Mouse (Mus musculus) kidney, embryonic 16.5 days (tissue): ENCODE measurements at regions not wholly inside any gene's neighbourhood (a gene's known extent, or its start where the extent isn't known, plus 50 kb on each side); places are given as distances from the start of the nearest gene placed in this dataset.
A peak's percentile ranks its signal among the peaks of the same experiment; 100 is the strongest.

Experiments
- ATAC-seq: fragments of 200-750 bp; cut with Nextera tagmentation; 2 replicates; pipeline ENCODE4 v1.8.0; 2017; ENCODE audit warnings: moderate TSS enrichment; ENCODE audit not compliant: low FRiP score, low TSS enrichment
- H3K27ac ChIP-seq: fragments of 300-500 bp; sonication (generic); 2 replicates; pipeline ENCODE4 v1.5.1; 2014; ENCODE audit warnings: low read length
- H3K27me3 ChIP-seq: fragments of 300-500 bp; sonication (generic); 2 replicates; pipeline ENCODE4 v1.6.1; 2014; ENCODE audit warnings: low read length, control low read depth, mixed read lengths; ENCODE audit not compliant: insufficient read depth
- H3K36me3 ChIP-seq: fragments of 300-500 bp; sonication (generic); 2 replicates; pipeline ENCODE4 v1.6.1; 2014; ENCODE audit warnings: low read length, control low read depth, mixed read lengths; ENCODE audit not compliant: insufficient read depth
- H3K4me1 ChIP-seq: fragments of 300-500 bp; sonication (generic); 2 replicates; pipeline ENCODE4 v1.6.1; 2014; ENCODE audit warnings: low read length, control low read depth, mixed read lengths; ENCODE audit not compliant: insufficient read depth
- H3K4me2 ChIP-seq: fragments of 300-500 bp; sonication (generic); replicated peaks from 2 replicates; pipeline ENCODE4 v1.6.1; 2014; ENCODE audit warnings: low read depth, low read length
- H3K4me3 ChIP-seq: fragments of 300-500 bp; sonication (generic); 2 replicates; pipeline ENCODE4 v1.5.1; 2014; ENCODE audit warnings: mild to moderate bottlenecking, low read length
- H3K9ac ChIP-seq: fragments of 300-500 bp; sonication (generic); replicated peaks from 2 replicates; pipeline ENCODE4 v1.6.1; 2014; ENCODE audit warnings: low read length
- H3K9me3 ChIP-seq: fragments of 300-500 bp; sonication (generic); 2 replicates; pipeline ENCODE4 v1.6.1; 2016; ENCODE audit warnings: low read length, control low read depth
- WGBS: fragments of 180-500 bp; shearing (Covaris S2); extraction: QIAGEN DNeasy Blood & Tissue Kit; methylation state at CpG from one replicate; pipeline ENCODE4 v1.1.7; 2014; 5-methylcytosine and 5-hydroxymethylcytosine counted together

DNA sequence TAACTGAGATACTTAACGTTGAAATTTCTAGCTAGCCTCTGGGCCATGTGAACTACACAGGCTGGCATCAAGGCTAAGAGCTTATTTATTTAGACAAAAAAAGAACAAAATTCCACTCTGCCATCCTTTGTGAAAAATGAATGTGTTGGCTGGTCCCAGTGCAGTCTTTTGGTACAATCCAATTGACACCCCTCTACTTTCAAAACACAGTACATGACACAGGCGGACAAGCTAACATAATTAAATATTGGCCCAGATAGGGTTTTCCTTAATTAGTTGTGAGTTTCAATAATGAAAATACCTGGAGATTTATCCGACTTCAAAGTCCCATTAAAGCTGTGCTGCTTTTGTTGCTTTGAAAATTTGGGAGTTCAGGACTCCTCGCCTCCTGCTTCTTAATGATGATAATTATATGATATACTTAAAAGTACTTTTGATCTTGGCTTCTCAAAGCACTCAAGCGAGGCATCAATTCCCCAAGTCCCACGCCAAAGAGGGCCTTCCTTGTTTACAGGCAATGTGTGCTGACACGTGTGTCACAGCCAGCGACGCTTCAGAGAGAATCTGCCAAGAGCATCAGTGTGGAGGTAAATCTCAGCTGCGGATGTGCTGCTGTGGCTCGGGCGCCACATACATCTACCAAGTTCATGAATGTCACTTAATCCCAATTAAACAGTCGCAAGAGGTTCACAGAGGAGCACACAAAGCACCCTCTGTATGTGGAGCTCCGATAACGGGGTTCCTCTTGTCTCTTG is 429.5 kb upstream of the Fam92a start:
- no peak for ATAC-seq
- H3K36me3 ChIP-seq, result no peaks in the 10 kb centered on the region
- H3K4me2 ChIP-seq, result no peak overlapping the region
- H3K27me3 ChIP-seq, result no peaks in the 10 kb centered on the region
- no peak overlapping the region for H3K27ac ChIP-seq
- no peaks in the 10 kb centered on the region for H3K9me3 ChIP-seq
- no peaks in the 10 kb centered on the region for H3K4me1 ChIP-seq
- 80% methylated on average over 15 of the region's 15 CpGs for WGBS
- no peak overlapping the region for H3K4me3 ChIP-seq
- no peak overlapping the region for H3K9ac ChIP-seq

DNA sequence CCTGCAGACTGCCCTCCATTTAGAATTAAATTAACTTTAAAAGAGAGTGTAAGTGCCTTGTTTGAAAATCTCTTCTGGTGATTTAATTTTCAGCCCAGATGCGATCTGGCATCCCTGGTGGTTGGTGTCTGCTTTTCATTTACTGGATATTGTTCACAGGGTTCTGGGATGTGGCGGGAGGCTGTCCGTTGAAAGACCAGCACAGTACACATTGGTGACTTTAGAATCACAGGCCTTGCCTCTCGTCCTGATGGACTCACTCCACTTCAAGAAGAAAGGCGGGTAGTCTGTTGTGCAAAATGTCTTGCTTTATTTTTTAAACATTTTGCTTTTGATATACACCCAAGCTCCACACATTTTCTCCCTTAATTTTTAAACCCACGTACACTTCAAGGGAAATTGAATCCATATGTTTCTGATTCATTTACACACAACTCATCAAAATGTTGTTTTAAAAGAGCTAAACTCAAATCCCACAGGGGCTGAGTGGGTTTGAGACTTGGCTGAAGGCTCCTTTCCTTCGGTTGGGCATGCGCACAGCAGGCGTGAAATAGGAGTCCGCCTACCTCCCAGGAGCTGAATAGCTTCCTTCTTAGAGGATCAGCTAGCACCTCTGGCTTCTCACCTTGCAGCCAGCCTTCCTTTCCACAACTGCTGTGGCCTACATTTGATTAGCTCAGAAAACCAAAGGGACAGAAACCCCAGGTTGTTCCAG is 424.1 kb upstream of the Fam92a start:
- no peaks in the 10 kb centered on the region for H3K9me3 ChIP-seq
- no peaks in the 10 kb centered on the region for H3K27me3 ChIP-seq
- 61% methylated on average over 10 of the region's 10 CpGs for WGBS
- no peaks in the 10 kb centered on the region for H3K36me3 ChIP-seq
- no peak overlapping the region for H3K9ac ChIP-seq
- no peak for ATAC-seq
- H3K4me1 ChIP-seq, result no peaks in the 10 kb centered on the region
- H3K4me3 ChIP-seq, result no peak overlapping the region
- no peak overlapping the region for H3K4me2 ChIP-seq
- no peak overlapping the region for H3K27ac ChIP-seq

- Histone ChIP-seq H3K4me1 (no peaks in the 10 kb centered on the region), H3K9ac (no peak overlapping the region), H3K27ac (no peak overlapping the region), H3K4me3 (no peak overlapping the region), H3K36me3 (no peaks in the 10 kb centered on the region), H3K27me3 (no peaks in the 10 kb centered on the region), H3K9me3 (no peaks in the 10 kb centered on the region), H3K4me2 (no peak overlapping the region)
- no peak for ATAC-seq
- WGBS, result 31% methylated on average over 3 of the region's 3 CpGs
Observed at GRCm38 (mm10) chr4:12592973-12593372, 421.2 kb upstream of the Fam92a start.

DNA sequence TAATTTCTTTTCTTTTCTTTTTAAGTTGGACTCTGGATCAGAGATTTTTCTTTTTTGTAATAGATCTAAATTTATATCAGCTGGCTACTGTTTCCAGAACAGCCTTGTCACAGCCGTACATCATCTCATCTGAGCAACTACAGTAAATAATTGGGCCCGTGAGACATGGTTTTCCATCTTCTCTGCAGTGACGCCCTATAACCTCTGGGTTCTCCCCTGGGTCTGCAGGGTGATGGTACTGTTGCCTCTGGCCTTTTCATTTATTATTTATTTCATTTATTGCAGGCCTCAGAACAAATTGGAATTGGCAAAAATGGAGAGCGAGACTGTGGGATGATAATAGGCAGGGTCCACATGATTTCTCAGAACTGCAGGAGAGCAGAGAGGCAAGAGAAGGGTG is 406.3 kb upstream of the Fam92a start:
- 68% methylated on average over 4 of the region's 4 CpGs for WGBS

DNA sequence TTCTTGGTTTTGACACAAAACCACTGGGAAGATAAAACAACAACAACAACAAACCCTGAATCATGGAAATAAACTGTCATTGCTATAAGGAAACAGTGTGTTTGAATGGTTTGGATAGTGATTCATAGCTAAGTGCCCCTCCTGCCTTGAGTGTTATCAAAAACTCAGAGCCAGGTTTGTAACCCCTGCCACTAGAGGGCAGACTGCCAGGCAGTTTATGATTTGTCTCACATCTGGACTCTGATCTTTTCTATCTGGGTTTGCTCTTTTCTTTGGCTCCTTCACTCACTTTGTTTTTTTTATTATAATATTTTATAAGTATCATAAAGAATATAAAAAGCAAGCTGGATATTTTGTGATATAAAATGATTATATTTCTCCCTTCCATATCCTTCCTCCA is 400.1 kb upstream of the Fam92a start:
- no peaks in the 10 kb centered on the region for H3K4me1 ChIP-seq
- no peak overlapping the region for H3K4me2 ChIP-seq
- no peaks in the 10 kb centered on the region for H3K36me3 ChIP-seq
- no peak overlapping the region for H3K4me3 ChIP-seq
- no peaks in the 10 kb centered on the region for H3K9me3 ChIP-seq
- ATAC-seq, result no peak
- no peak overlapping the region for H3K9ac ChIP-seq
- H3K27ac ChIP-seq, result no peak overlapping the region
- no peaks in the 10 kb centered on the region for H3K27me3 ChIP-seq

More for the DNA sequence above, 406.3 kb upstream of the Fam92a start:
- no peaks in the 10 kb centered on the region for H3K27me3 ChIP-seq
- no peak overlapping the region for H3K4me2 ChIP-seq
- H3K36me3 ChIP-seq, result no peaks in the 10 kb centered on the region
- no peaks in the 10 kb centered on the region for H3K9me3 ChIP-seq
- no peaks in the 10 kb centered on the region for H3K4me1 ChIP-seq
- no peak overlapping the region for H3K27ac ChIP-seq
- no peak overlapping the region for H3K9ac ChIP-seq
- no peak for ATAC-seq
- no peak overlapping the region for H3K4me3 ChIP-seq

GRCm38 (mm10) chr4:12570689-12571088 is 398.9 kb upstream of the Fam92a start:
- H3K4me1 ChIP-seq, result no peaks in the 10 kb centered on the region
- H3K27me3 ChIP-seq, result no peaks in the 10 kb centered on the region
- no peak overlapping the region for H3K9ac ChIP-seq
- no peaks in the 10 kb centered on the region for H3K36me3 ChIP-seq
- no peak for ATAC-seq
- H3K27ac ChIP-seq, result no peak overlapping the region
- H3K9me3 ChIP-seq, result no peaks in the 10 kb centered on the region
- no peak overlapping the region for H3K4me3 ChIP-seq
- 87% methylated on average over 7 of the region's 7 CpGs for WGBS
- H3K4me2 ChIP-seq, result no peak overlapping the region

DNA sequence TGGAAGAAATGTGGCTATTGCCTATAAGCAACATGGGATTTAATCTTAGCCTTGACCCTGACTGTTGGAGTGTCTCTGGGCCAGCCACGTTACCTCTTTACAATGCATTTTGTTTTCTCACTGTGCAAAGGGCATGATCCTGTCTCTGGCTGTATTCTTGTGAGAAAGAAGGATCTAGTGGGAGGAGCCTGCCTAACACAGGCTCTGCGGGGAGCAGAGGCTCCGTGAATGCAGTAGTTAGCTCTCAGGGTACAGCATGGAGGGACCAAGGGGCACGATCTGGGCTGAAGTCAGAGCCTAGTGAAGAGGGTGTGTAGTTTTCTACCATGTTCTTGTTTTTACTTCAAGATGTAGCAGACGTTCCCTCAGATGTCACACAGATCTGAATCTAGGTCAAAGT is 395.8 kb upstream of the Fam92a start:
- Histone ChIP-seq H3K4me3 (no peak overlapping the region), H3K36me3 (no peaks in the 10 kb centered on the region), H3K9ac (no peak overlapping the region), H3K27ac (no peak overlapping the region), H3K4me2 (no peak overlapping the region), H3K4me1 (no peaks in the 10 kb centered on the region), H3K27me3 (no peaks in the 10 kb centered on the region), H3K9me3 (no peaks in the 10 kb centered on the region)
- 22% methylated on average over 5 of the region's 5 CpGs for whole genome bisulfite sequencing
- ATAC-seq, result no peak

GRCm38 (mm10) chr4:12563016-12563415 is 391.2 kb upstream of the Fam92a start:
- no peak overlapping the region for H3K27ac ChIP-seq

DNA sequence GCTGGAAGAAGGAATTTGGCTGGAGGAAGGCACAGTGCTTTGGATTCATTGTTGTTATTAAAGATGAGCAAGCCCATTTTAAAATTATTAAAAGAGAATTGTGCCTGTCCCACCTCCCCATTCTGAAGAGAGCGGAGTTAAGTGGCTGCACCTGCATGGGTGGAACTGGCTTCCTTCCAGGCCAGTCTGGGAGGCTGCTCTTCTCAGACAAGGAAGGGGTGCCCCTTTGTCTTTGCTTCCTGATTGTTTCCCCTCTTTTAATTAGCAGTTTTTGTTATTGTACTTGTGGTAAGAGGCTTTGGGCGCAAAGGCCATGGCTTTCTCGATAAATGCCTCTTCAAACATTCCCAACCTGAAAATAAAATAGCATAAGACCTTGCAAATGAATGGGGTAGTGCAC is 388.7 kb upstream of the Fam92a start:
- Histone ChIP-seq H3K4me3 (no peak overlapping the region), H3K36me3 (no peaks in the 10 kb centered on the region), H3K9ac (no peak overlapping the region), H3K4me2 (no peak overlapping the region), H3K4me1 (peaks cover 3% of the 10 kb centered on the region; the same call in 1 of the 2 replicates), H3K9me3 (no peaks in the 10 kb centered on the region), H3K27me3 (no peaks in the 10 kb centered on the region), H3K27ac (no peak overlapping the region)
- 79% methylated on average over 3 of the region's 3 CpGs for WGBS
- ATAC-seq, result no peak

More at GRCm38 (mm10) chr4:12563016-12563415, 391.2 kb upstream of the Fam92a start:
- whole genome bisulfite sequencing, result 51% methylated on average over 1 of the region's 1 CpGs
- H3K9me3 ChIP-seq, result no peaks in the 10 kb centered on the region
- no peaks in the 10 kb centered on the region for H3K36me3 ChIP-seq
- H3K9ac ChIP-seq, result no peak overlapping the region
- peaks cover 3% of the 10 kb centered on the region; the same call in 1 of the 2 replicates for H3K4me1 ChIP-seq
- no peak overlapping the region for H3K4me2 ChIP-seq
- no peak overlapping the region for H3K4me3 ChIP-seq
- H3K27me3 ChIP-seq, result no peaks in the 10 kb centered on the region
- no peak for ATAC-seq

- Histone ChIP-seq H3K4me1 (peaks cover 3% of the 10 kb centered on the region; the same call in 1 of the 2 replicates), H3K27ac (no peak overlapping the region), H3K27me3 (no peaks in the 10 kb centered on the region), H3K4me3 (no peak overlapping the region), H3K36me3 (no peaks in the 10 kb centered on the region), H3K9ac (no peak overlapping the region), H3K9me3 (no peaks in the 10 kb centered on the region), H3K4me2 (no peak overlapping the region)
- peak; percentile 57; the same call in 1 of the 2 replicates for ATAC-seq
- 82% methylated on average over 4 of the region's 4 CpGs for WGBS
Observed at GRCm38 (mm10) chr4:12560015-12560414, 388.2 kb upstream of the Fam92a start.
